Mouse (Mus musculus): ENCODE data around the gene Irf2bp2.

Gene Irf2bp2

DNA sequence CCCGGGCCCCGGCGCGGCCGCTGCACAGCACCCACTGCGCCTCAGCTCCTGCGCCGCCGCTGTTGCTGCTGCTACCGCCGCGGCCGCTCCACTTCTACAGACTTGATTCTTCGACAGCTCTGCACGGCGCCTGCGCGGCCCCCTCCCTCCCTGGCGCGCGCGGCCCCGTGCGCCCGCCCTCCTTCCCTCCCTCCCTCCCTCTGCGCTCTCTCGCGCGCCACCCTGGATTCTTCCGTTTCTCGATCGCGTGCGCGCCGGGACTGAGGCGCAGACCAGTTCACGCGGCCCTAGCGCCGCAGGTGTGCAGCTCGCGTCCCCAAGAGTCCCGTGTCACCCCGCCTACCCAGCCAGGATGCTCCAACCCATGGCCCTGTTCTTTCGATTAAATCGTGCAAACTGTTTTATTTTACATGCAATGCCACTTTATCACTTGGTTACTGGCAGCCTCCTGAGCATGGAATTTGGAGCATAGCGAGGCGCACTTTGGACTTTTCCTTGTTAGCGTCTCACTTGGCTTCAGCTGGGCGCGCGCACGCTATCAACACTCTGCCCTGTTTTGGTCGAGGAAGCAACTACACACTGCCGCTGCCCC is at the start of gene Irf2bp2:
TSS of gene Irf2bp2 (minus strand) at position 98 of the 592 bp plus-strand sequence.
- peak; percentile 75 to 83 for DNase-seq (ENCODE audit: low spot score in 2 of 2)

DNA sequence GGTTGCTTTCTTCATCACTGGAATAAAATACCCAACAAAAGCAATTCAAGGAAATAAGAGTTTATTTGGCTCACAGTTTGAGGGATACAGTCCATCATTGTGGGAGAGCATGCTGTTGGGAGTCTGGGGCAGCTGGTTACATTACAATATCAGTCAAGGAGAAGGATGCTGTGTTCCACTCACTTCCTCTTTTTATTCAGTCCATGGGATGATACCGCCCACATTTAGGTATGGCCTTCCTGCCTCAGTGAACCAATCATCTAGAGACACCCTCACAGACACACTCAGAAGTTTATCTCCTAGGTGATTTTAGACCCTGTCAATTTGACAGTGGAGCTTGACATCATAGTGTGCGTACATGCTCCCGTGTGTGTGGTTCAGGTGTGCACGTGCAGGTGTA is 48.9 kb upstream of the Irf2bp2 start:
- DNase-seq (ENCODE audit: low spot score in 2 of 2), result no peak

DNA sequence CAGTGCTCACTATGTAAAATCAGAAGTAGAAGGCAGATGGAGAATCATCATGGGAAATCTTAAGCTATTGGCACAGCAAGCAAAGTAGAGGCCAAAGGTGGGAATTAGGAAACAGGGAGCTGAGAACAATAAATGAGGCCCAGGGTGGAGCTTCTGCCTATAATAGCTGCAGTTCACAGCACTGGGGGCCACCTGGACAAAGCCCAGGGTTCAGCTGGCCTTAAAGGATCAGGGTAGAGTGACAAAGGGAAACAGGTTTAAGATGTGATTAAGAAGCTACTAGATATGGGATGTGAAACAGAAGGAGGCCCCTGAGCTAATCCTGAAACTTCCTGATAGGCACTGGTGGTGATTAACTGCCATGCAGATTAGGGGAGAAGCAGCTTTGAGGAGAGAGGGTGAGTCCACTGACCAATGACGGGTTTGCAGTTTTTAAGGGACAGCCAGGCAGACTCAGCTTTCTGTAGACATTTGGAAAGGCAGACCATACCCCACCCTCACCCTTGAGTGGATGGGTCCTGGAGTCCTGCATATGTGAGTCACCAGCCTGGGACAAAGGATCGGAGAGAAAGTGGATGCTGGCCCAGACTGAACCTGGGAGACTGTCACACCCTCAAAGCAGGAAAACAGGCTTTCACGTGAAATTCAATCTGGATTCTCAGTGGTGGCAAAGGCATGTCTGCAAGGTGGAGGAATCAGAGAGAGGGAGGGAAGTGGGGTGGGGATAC is 47.9 kb upstream of the Irf2bp2 start:
- no peak for DNase-seq (ENCODE audit: low spot score in 2 of 2)

DNA sequence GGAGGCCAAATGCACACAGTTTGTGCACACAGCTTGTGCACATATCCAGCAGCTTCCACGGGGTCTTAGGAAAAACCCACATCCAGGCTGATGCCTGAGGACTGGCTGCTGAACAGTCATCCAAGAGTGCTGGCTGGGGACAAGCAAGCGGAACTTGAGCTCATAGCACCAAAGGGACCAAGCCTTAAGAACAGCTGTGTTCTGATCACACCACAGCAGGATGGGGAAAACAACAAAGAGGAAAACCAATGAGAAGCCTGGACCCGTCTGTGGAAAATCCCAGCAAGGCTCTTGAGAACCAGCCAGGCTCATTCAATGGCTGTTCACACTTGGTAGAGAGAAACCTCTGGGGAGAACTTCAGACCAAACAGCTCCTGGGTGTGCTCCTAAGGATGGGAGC is 45.4 kb upstream of the Irf2bp2 start:
- DNase-seq (ENCODE audit: low spot score in 2 of 2), result no peak

DNA sequence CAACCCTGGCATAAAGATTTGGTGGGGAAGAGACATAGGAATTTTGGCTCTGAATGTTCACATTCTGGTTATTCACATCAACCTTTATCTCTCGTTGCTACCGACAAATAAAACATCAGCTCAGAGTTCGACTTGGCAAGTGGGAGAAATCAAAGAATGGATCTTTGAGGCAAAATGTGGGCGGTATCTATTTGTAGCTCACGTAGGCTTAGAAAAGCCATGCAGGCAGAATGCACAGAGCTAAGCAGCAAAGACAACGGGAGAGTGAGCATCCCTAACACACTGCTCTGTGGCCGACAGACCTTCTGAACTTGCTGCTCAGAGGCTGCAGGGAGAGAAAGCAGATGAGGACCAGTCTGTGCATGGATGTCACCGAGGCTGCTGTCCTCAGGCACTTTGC is 44.2 kb upstream of the Irf2bp2 start:
- DNase-seq (ENCODE audit: low spot score in 2 of 2), result no peak

DNA sequence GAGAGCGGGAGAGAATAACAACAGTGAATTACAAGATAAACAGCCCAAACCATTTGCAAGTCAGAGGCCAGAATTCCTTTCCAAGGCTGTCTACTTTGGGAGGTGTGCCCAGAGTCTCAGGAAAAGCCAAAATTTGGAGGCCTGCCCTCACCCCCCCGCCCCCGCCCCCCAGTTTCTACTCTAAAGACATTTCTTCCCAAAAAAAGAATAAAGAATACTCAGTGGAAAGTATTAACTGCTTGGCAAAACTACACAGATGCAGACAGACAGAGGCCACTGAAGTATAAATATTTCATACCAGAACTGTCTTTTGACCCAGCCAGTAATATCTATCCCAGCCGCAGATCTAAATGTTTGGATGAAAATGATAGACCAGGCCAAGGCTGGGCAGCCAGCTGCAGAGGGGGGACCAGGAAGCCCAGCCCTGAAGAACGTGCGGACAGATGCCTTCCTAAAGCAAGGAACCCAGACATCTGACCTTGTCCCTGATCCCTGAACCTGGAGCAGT is 40.8 kb upstream of the Irf2bp2 start:
- DNase-seq (ENCODE audit: low spot score in 2 of 2), result no peak

DNA sequence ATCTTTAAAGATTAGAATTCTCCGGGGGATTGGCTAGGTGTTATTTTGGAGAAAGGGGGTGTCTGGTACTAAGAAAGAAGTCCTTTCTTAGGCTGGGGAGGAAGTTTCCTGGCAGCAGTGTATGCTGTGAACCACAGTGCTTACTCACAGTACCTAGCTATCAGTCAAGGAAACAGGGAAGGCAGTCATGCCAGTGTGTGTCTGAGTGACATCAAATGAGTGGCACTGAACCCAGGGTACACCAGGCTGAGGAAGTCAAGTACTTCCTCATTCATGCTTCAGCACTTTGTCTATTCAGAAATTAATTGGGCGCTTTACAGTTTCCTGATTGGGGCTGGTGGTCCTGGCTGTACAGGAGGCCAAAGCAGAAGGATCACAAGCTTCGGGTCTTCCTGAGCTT is 34.8 kb upstream of the Irf2bp2 start:
- DNase-seq (ENCODE audit: low spot score in 2 of 2), result no peak

DNA sequence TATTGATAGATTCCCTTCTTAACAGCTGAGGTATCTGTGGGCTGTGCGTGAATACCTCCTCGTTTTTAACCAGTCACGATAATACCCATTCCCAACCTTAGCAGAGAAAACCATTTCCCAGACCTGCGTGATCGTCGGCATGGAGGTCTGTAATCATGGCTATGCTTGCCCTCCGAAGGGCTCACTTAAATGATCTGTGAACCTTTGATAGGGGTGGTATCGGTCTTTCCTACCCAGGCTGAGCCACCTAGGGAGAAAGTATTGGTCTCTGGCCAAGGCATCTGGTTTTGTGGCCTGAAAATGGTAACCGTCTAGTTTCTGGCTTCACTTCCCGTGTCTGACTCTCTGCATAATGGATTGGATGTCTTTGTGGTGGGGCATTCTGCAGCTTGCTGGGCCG is 32.6 kb upstream of the Irf2bp2 start:
- no peak for DNase-seq (ENCODE audit: low spot score in 2 of 2)

DNA sequence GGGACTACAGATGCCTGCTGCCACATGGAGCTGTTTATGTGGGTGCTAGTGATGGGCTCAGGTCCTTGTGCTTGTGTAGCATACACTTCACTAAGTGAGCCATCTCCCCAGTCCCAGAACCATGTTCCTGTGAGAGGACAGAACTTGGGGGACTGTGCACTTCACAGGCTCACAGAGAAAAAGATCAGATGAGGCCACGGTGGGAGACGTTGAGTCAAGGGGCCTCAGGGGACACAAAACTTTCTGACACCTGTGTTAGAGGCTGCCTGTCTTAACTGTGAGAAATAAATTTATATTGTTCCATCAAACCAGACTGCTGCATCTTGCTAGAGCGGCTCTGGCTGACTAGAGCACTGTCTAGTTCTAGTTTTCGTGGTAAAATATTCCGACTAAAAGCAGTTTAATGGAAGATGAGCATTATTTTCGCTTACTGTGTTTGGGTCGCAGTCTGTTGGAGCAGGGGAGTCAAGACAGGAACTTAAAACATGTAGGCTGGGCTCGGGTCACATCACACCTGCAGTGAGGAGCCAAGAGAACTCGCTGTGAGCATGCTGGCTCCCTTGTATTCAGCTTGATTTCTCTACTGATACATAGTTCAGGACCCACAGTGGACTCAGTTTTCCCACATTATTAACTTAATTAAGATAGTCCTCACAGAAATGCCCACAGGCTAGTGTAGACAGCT is 28.5 kb upstream of the Irf2bp2 start:
- no peak for DNase-seq (ENCODE audit: low spot score in 2 of 2)

DNA sequence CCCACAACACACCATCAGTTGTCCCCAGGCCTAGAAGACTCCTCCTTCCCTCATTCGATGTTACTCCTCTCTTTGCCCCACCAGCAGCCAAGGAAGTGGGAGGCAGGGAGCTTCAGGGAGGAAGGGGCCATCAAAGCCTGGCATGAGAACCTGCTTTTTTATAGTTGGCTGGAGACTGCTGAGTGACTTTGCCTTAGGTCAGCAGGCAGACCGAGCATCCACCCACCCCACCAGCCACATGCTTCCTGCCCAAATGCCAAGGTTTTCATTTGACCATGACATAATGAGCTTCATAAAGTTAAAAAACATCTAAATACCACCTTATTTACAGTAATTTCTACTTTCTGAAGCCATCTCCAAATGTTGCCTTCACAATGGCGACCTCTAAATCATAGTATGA is 26.9 kb upstream of the Irf2bp2 start:
- DNase-seq (ENCODE audit: low spot score in 2 of 2), result no peak

DNA sequence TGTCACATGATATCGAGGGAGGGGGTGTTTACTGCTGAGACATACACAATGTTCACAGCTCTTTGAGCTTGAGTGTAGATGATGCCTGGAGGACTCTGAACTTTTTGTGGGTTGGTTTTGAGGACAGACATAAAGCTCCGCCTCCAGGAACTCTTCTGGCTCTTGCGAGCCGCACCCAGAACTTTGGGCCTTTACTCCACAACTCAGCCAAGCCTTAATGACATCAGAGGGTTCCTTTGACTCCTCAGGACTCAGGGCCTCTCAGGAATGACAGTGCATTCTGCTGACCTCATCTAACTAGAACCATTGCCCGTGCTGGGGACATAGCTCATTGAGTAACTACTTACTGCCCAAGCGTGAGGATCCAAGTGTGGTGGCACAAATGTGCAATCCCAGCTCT is 25.7 kb upstream of the Irf2bp2 start:
- DNase-seq (ENCODE audit: low spot score in 2 of 2), result no peak

DNA sequence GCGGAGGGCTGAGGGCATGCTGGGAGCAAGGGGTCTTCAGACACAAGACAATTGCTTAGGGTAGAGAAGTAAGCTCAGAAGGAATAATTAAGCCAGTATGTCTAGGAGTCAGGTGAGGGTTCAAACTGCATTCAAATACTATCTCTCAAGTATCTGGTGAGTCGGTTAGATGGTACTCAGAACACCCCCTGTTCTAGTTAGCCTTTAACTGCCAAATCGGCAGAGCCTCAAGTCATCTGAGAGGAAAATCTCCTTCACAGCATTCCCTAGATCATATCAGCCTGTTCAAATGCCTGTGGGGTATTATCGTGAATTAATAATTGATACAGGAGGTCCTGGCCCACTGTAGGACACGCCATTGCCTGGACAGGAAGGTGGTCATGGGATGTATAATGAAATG is 23.9 kb upstream of the Irf2bp2 start:
- DNase-seq (ENCODE audit: low spot score in 2 of 2), result no peak

DNA sequence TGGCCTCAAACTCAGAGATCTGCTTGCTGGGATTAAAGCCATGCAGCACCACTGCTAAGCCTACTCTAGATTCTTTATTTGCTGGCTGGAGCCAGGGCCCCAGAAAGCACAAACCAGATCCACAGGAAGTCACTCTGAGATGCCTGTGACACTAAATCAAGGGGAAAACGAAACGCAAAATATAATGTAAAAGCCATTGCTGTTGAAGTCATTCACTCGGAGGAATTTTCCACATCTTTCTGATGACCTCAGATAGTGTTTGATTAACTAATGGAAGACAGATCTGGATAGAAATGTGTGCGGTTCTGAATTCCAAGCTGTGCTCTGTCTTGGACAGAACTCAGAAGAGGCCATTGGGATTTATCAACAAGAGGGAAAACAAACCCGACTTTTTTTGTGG is 22.9 kb upstream of the Irf2bp2 start:
- DNase-seq (ENCODE audit: low spot score in 2 of 2), result no peak

DNA sequence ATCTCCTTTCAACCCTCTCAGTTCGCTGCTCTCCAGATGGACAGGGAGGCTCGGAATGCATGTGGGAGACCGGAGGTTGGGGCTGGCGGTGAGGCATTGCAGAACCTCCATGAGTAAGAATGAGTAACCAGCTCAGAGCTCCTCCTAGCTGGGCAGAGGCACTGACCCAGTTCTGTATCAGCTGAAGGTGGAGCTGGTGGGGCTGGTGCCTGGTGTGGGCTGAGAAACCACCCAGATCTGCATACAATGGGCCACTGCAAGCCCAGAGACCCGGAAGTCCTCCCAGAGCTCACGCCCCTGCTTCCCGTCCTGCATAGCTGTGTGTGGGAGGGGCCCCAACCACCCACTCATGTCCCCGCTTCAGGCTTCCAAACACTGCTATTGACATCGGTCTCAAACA is 22.0 kb upstream of the Irf2bp2 start:
- DNase-seq (ENCODE audit: low spot score in 2 of 2), result peak; percentile 35 to 79

DNA sequence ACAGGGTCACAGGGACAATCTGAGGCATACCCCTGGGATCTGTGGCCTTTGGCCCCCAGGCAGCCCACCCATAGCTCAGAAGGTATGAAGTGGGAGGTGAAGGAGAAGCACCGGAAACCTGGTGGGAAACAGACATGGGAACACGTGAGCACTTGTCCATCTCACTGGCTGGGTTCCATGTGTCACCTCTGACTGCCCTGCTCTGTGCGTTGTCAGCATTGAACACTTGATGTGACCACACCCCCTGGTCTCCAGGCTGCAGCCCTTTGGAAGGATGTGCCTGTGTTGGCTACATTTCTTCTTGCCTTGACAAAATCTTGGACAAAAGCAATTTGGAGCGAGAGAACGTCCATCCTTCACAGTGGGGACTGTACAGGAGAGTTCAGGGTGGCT is 20.9 kb upstream of the Irf2bp2 start:
- no peak for DNase-seq (ENCODE audit: low spot score in 2 of 2)

DNA sequence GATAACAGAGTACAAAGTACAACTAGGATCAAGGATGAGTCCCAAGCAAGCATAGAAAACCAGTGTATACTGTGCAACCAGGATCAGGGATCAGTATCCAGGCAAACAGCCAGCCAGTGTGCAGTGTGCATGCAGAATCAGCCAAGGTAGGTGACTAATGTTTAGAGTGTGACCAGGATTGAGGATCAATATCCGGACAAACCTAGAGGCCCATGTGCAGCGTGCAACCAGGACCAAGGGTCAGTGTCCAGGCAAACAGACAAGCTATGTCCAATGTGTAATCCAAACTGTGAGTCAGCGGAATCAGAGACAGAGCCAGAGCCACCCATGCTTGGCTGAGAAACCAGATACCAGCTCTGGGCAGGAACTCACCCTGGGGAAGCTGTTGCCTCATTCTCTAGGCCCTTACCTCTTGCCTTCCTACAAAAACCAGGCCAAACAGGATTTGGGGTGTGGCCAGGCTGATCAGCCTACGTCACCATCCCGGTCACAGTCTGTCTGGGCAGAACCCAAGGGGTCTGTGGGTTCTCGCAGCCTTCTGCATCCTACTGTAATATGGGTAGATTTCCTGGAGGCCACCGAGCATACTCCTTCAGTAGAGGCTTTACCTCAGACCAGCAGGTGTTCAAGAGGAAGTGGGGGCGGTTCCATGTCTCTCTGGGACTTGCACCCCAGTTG is 20.4 kb upstream of the Irf2bp2 start:
- DNase-seq (ENCODE audit: low spot score in 2 of 2), result peak; percentile 39 to 80

DNA sequence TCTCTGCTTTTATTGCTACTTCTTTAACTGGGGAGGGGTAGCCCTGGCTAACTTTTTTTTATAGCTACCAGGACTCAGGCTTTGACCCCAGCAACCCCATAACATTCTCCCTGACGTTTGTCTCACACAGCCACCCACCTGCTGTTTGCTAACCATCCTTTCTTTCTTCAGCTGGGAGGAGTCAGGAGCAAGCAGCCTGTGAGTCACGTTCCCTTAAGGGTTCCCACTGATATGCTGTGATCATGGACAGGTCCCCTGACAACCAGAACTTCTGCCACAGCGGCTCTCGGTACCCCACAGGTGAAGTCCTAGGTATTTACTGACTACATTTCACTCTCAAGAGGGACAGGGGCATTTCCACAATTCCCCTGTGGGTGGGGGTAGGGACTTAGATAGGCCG is 19.4 kb upstream of the Irf2bp2 start:
- DNase-seq (ENCODE audit: low spot score in 2 of 2), result no peak

DNA sequence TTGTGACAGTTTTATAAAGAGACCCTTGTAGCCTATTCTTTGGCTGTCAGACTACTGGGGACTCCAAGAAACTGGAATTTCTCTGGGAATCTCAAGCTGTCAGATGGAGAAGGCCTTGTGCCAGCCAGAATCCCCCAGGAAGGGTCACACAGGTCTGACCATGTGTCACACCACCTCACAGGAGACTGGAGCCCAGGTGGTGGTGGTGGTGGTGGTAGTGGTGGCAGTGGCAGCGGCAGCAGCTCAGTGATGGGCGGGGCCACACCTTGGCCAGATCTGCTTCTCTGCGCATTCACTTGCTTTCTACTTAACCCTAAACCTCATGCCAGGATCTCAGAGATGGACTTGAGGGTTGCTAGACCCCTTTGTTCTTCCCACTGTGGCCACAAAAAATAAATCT is 19.0 kb upstream of the Irf2bp2 start:
- DNase-seq (ENCODE audit: low spot score in 2 of 2), result no peak

DNA sequence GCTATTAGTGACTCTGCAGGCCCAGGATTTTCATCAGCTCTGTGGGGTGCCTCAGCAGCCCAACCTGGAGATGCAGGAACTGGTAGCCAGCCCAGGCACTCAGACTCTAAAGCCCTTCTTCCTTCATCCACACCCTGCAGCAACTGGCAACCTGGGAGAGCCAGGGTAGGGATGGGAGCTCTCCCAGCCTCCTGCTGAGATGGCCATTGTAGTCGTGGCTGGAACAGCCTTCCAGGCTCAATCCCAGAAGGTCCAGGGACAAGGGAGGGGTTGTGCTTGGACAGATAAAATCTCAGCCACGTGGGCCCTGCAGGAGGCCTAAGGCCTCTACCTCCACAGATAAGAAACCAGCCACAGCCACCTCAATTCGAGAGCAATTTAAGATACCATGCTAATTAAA is 16.9 kb upstream of the Irf2bp2 start:
- DNase-seq (ENCODE audit: low spot score in 2 of 2), result no peak

DNA sequence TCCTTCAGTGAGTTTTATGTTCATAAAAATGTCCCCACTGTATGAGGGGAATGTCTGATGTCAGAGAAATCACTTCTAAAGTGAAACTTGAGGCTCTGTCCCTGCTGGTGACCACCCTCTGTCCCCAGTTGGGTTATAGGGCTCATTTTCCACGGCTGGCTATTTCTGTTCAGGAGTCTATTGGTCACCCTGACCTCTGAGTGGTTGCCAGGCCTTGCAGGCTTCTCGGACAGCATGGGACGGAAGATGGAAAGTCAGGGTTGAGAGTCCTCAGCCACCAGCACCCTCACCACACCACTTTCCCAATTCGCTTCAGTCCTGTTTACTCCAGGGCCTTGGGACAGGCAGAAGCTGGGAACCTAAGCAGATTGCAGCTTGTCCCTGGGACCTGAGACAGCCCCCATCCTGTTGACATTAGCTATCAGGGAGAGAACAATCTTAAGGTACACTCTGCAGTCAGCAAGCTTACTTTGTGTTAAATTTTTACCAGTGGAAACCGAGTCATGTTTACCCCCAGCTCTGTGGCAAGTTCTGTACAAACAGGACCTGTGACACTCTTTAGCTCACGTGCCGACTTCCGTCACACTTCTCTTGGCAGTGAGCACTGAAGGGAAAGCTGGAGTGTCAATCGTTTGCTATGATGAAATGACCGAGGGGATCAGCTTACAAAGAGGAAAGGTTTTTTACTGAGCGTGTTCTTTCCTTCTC is 15.9 kb upstream of the Irf2bp2 start:
- peak in 1 of 2 experiments; percentile 33 for DNase-seq (ENCODE audit: low spot score in 2 of 2)

DNA sequence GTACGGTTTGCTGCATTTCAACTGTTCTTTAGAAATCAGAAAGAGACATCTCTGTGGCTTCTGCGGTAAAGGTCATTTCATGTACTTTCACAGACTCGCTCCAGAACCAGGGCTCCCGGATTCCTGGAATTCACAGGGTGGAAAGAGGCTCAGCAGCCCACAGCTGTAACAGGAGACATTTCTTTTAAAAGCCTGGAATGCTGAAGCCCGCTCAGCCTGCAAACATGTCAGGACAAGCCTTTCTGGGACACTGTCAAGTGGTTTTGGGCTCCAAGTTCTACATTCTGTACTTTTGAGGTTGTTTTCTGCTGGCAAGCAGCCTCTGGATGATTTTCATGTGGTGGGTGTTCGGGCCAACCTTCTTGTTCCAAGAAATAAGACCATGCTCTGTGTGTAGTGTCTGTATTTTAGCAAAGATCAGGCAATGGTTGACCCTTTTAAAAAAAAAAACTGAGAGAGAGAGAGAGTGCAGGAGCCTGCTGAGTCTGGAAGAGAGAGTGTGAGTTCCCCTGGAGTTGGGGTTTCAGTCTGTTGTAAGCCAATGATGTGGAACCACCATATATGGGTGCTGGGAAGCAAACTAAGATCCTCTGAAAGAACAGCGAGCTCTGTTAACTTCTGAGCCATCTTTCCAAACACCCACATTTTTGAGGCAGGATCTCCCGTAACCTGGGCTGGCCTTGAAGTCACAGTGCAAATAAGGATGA is 9.6 kb upstream of the Irf2bp2 start:
- peak in 1 of 2 experiments; percentile 53 for DNase-seq (ENCODE audit: low spot score in 2 of 2)
